Mouse (Mus musculus) embryonic facial prominence, embryonic 13.5 days (tissue): ENCODE data around the gene Pltp. TPM values are rescaled to one million over a fixed set of nuclear protein-coding genes. Genes with fewer than 3 reads are reported as not detected.

Experiments
- ATAC-seq: fragments of 200-750 bp; cut with Nextera tagmentation; 2 replicates; pipeline ENCODE4 v1.8.0; 2017; ENCODE audit warnings: low read depth; ENCODE audit not compliant: insufficient number of reproducible peaks, insufficient read depth, low FRiP score, low TSS enrichment
- H3K27ac ChIP-seq: fragments of 300-500 bp; sonication (generic); 2 replicates; pipeline ENCODE4 v1.5.1; 2015; ENCODE audit warnings: moderate library complexity, mild to moderate bottlenecking, inconsistent platforms
- H3K27me3 ChIP-seq: fragments of 300-500 bp; sonication (generic); 2 replicates; pipeline ENCODE4 v1.6.1; 2015; ENCODE audit warnings: mild to moderate bottlenecking, inconsistent platforms
- H3K36me3 ChIP-seq: fragments of 300-500 bp; sonication (generic); 2 replicates; pipeline ENCODE4 v1.6.1; 2015; ENCODE audit warnings: mild to moderate bottlenecking, inconsistent platforms
- H3K4me1 ChIP-seq: fragments of 300-500 bp; sonication (generic); 2 replicates; pipeline ENCODE4 v1.6.1; 2015; ENCODE audit warnings: inconsistent platforms
- H3K4me2 ChIP-seq: fragments of 300-500 bp; sonication (generic); 2 replicates; pipeline ENCODE4 v1.6.1; 2015; ENCODE audit warnings: moderate library complexity, mild to moderate bottlenecking, inconsistent platforms
- H3K4me3 ChIP-seq: fragments of 300-500 bp; sonication (generic); 2 replicates; pipeline ENCODE4 v1.5.1; 2015; ENCODE audit warnings: mild to moderate bottlenecking, inconsistent platforms
- H3K9ac ChIP-seq: fragments of 300-500 bp; sonication (generic); 2 replicates; pipeline ENCODE4 v1.6.1; 2015; ENCODE audit warnings: mild to moderate bottlenecking, inconsistent platforms
- H3K9me3 ChIP-seq: fragments of 300-500 bp; sonication (generic); 2 replicates; pipeline ENCODE4 v1.6.1; 2016; ENCODE audit warnings: inconsistent platforms
- WGBS: fragments of 180-500 bp; shearing (Covaris S2); methylation state at CpG from one replicate; pipeline ENCODE4 v1.1.7; 2015; ENCODE audit warnings: mixed read lengths; 5-methylcytosine and 5-hydroxymethylcytosine counted together
- polyA plus RNA-seq: library from polyadenylated mRNA; unstranded; fragments of >200 nt; fragmentation: Nextera tagmentation; extraction: Ambion mirVana; gene quantifications from 2 replicates; pipeline ENCODE4 v1.2.1, GENCODE M21; 2015

Gene Pltp
- polyA plus RNA-seq, 1 experiment from 2014 or later = 69.8 TPM

DNA sequence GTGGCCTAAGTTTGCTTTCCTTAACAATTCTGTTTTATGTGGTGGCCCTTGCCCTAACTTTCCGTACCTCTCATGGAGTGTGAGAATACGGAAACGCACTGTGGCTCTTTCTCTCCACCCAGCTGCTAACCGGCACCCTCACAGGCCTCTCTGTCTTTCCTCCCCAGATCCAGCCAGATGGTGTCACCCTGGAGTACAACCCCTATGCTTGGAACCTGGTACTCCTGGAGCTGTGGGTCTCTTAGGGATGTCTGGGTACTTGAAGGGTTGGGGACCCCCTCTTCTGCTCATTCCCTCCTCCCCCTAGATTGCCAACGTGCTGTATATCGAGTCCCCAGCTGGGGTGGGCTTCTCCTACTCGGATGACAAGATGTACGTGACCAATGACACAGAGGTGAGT is 23.0 kb downstream of the Pltp start:
- Histone ChIP-seq H3K27ac (no peak overlapping the region), H3K9me3 (no peaks in the 10 kb centered on the region), H3K4me3 (peak overlapping the region; percentile 64), H3K4me2 (peak overlapping the region; percentile 85), H3K9ac (peak overlapping the region; percentile 86), H3K36me3 (peaks cover 35% of the 10 kb centered on the region), H3K4me1 (peaks cover 17% of the 10 kb centered on the region), H3K27me3 (no peaks in the 10 kb centered on the region)
- ATAC-seq = no peak
- WGBS = 39% methylated on average over 8 of the region's 8 CpGs

DNA sequence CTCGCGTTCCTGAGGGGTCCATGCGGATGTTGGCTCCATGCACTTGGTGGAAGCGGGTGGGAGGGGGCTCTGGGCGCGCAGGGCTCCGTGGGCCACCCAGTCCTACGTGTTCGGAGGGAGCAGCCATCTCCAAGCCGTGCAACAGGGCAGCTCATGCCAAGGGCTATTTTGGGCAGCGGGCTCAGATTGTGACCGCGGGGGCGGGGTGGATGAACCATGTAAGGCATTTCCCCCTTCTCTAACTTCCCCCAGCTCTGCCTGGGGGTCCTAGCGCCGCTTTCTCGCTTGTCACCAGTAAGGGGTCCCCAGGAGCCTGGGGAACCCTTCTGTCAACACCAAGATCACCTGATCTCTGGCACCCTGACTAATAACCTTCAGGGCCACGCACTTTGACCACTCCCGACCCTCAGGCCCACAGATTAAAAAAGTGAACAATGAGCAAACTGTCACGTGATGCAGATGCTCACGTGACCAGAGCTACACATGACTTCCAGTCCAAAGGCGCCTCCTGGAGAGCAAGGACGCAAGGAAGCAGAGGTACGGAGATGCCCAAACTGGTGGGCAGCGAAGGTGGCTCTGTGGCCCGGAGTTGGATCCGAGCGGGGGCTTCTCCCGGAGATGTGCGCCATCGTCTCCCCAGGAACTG is 24.1 kb downstream of the Pltp start, which contains the start of gene Neurl2:
Gene Neurl2, minus strand, starts transcription at position 143 of the 646 bp plus-strand sequence.
- H3K4me2 ChIP-seq = peak within 1 kb of the TSS; percentile 85
- H3K9ac ChIP-seq = peak within 1 kb of the TSS; percentile 86
- under 1% methylated on average over 31 of the region's 31 CpGs for WGBS
- H3K4me1 ChIP-seq = peaks cover 17% of the 10 kb centered on the region
- H3K4me3 ChIP-seq = peak within 1 kb of the TSS; percentile 64
- ATAC-seq = peak; percentile 72
- peaks cover 30% of the 10 kb centered on the region for H3K36me3 ChIP-seq
- no peaks in the 10 kb centered on the region for H3K27me3 ChIP-seq
- no peaks in the 10 kb centered on the region for H3K9me3 ChIP-seq
- H3K27ac ChIP-seq = peak within 1 kb of the TSS; percentile 85

DNA sequence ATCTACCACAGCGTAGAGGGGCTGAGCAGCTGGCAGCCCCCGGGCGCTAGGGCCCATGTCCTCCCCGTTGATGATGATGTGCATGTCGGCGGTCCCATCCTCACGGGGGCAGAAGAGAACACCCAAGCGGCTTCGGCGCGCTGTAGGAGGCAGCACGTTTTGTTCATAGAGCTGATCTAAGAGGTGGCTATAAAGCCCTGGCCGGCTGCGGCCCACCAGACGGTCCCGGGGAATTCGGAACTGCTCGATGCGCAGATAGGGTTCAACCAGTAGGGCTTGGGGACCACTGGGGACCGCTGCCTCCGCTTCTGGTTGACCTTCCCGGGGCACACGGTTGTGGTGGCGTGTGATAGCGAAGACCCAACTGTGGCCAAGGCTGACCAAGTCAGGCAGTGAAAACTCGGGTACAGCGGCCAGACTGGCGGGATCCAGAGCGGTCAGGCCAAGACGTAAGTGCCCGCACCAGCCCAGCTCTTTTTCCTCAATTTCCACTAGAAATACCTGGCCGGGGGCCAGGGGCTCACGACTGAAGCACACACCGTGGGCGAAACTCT is 24.7 kb downstream of the Pltp start, which contains the start of gene Ctsa:
Gene Ctsa, plus strand, starts transcription at position 126 of the 554 bp plus-strand sequence.
- Histone ChIP-seq H3K27me3 (no peaks in the 10 kb centered on the region), H3K9ac (peak within 1 kb of the TSS; percentile 86), H3K27ac (peak within 1 kb of the TSS; percentile 85), H3K4me2 (peak within 1 kb of the TSS; percentile 85), H3K4me3 (peak within 1 kb of the TSS; percentile 64), H3K9me3 (no peaks in the 10 kb centered on the region), H3K4me1 (peaks cover 17% of the 10 kb centered on the region), H3K36me3 (peaks cover 30% of the 10 kb centered on the region)
- WGBS = under 1% methylated on average over 35 of the region's 35 CpGs
- ATAC-seq = peak; percentile 59; the same call in 1 of the 2 replicates

DNA sequence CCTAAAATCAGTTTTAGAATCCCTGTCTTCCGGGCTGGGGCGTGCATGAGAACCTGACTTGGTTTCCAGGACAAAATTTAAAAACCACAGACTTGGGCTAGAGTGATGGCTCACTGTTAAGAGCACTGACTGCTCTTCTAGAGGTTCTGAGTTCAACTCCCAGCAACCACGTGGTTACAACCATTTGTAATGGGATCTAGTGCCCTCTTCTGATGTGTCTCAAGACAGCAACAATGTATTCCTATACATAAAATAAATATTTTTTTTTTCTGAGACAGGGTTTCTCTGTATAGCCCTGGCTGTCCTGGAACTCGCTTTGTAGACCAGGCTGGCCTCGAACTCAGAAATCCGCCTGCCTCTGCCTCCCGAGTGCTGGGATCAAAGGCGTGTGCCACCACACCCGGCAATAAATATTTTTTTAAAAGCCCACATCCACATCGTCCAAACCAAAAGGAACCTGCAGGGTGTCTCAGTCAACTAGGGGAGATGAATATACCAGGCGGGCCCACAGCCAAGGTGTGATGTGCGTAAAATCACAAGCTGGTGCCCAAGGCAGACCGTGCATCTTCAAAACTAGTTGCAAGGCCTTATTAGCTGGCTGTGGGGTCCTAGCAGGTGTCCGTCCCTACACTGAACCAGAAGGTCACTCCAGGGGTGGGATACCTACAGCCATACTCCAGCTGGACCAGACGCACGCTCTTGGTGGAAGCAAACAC is 25.3 kb downstream of the Pltp start:
- Histone ChIP-seq H3K4me2 (peak overlapping the region; percentile 85), H3K4me3 (peak overlapping the region; percentile 64), H3K27me3 (no peaks in the 10 kb centered on the region), H3K9ac (peak overlapping the region; percentile 86), H3K9me3 (no peaks in the 10 kb centered on the region), H3K36me3 (peaks cover 33% of the 10 kb centered on the region), H3K27ac (peak overlapping the region; percentile 85), H3K4me1 (peaks cover 17% of the 10 kb centered on the region)
- 62% methylated on average over 16 of the region's 16 CpGs for WGBS
- ATAC-seq = no peak

DNA sequence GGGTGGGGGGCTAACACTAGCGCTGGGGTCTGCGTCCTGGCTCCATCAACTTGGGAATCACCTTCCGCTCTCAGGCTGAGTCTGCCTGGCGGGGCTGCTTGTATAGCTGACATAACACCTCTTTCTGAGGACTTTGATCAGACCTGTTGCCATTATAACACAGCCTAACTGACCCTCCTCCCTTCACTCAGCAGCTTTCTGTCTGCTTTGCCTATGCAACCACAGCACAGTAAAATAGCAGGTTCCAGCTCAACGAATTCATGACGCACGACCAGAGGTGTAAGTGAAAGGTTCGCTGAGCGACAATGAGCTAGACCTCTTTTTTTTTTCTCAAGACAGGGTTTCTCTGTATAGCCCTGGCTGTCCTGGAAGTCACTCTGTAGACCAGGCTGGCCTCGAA is 26.5 kb downstream of the Pltp start:
- no peak for ATAC-seq
- H3K4me1 ChIP-seq = peaks cover 17% of the 10 kb centered on the region
- no peaks in the 10 kb centered on the region for H3K9me3 ChIP-seq
- H3K4me2 ChIP-seq = no peak overlapping the region
- 87% methylated on average over 10 of the region's 10 CpGs for WGBS
- no peak overlapping the region for H3K4me3 ChIP-seq
- H3K27ac ChIP-seq = no peak overlapping the region
- H3K9ac ChIP-seq = no peak overlapping the region
- no peaks in the 10 kb centered on the region for H3K27me3 ChIP-seq
- peaks cover 34% of the 10 kb centered on the region for H3K36me3 ChIP-seq

DNA sequence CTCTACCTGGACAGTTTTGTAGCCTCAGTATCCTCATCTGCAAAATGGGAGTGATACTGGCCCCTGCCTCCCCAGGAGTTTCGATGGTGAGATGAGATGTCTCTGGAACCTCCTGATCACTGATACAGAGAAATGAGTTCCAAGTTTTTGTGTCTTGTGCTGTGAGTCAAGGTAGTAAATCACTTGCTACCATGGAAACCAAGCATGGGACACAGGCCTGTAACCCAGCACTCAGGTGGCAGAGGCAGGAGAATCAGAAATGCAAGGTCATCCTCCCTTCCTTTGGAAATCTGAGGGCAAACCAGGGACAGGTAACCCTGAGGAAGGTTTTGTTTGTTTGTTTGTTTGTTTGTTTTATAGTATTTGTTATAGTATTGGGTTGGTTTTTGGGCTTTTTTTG is 28.4 kb downstream of the Pltp start:
- ATAC-seq = no peak
- H3K36me3 ChIP-seq = peaks cover 45% of the 10 kb centered on the region
- 94% methylated on average over 1 of the region's 1 CpGs for WGBS
- peaks cover 7% of the 10 kb centered on the region for H3K4me1 ChIP-seq
- H3K27ac ChIP-seq = no peak overlapping the region
- no peaks in the 10 kb centered on the region for H3K9me3 ChIP-seq
- no peaks in the 10 kb centered on the region for H3K27me3 ChIP-seq
- H3K4me3 ChIP-seq = no peak overlapping the region
- H3K4me2 ChIP-seq = no peak overlapping the region
- no peak overlapping the region for H3K9ac ChIP-seq

DNA sequence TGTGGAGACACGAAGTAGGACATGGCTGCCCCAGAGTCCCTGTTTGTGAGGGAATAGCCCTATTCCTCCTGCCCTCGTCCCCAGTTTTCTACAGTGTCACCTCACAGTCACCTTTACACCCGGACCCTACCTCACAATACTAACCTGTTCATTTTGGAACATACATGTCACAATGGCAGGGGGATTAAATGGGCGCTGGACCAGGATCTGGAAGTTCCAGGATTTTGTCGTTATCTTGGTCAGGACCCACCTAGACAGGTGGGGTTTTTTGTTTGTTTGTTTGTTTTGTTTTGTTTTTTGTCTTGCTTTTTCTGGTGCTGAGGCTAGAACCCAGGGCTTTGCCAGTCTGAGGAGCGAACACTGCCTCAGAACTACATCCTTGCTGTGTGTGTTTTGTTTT is 29.1 kb downstream of the Pltp start, which contains the start of gene Spata25:
Gene Spata25, minus strand, starts transcription at position 101 of the 400 bp plus-strand sequence.
- H3K9me3 ChIP-seq = no peaks in the 10 kb centered on the region
- no peak within 1 kb of the TSS for H3K4me2 ChIP-seq
- ATAC-seq = no peak
- H3K27ac ChIP-seq = no peak within 1 kb of the TSS
- 88% methylated on average over 6 of the region's 6 CpGs for WGBS
- peaks cover 45% of the 10 kb centered on the region for H3K36me3 ChIP-seq
- peaks cover 12% of the 10 kb centered on the region for H3K4me1 ChIP-seq
- H3K27me3 ChIP-seq = no peaks in the 10 kb centered on the region
- H3K4me3 ChIP-seq = no peak within 1 kb of the TSS
- H3K9ac ChIP-seq = no peak within 1 kb of the TSS

DNA sequence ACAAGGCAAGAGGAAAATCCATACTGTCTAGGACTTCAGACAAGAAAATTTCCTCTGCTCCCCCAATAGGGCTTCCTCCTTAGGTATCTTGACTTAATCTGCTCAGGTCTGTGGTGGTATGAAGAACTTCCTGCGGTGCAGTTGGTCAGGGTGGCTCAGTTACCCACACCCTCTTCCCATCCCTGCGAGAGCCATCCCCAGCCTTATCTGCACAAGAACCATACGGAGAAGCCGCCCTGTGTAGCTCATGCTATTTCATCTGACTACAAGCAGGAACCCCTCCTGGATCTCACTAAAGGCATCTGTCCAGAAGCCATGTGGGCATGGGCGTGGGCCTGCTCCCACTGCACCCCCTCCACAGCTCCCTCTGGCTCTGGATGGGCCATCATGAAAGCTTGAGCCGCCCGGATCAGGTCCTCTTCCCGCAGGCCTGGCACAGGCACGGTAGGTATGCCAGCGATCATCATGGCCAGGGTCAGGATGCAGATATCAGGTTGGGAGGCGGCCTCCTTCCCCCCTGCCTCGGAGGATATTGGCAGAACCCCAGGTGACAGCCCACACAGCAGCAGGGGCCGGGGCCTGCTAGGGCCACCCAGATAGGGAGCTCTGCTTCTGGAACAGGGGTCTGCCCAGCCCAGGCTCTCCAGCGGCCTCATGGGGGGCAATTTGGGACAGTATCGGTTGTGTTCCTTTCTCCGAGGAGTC is 30.2 kb downstream of the Pltp start:
- H3K9ac ChIP-seq = no peak overlapping the region
- no peak overlapping the region for H3K27ac ChIP-seq
- H3K4me2 ChIP-seq = no peak overlapping the region
- no peak for ATAC-seq
- peaks cover 45% of the 10 kb centered on the region for H3K36me3 ChIP-seq
- H3K4me3 ChIP-seq = no peak overlapping the region
- peaks cover 11% of the 10 kb centered on the region for H3K4me1 ChIP-seq
- 84% methylated on average over 16 of the region's 16 CpGs for WGBS
- H3K27me3 ChIP-seq = no peaks in the 10 kb centered on the region
- no peaks in the 10 kb centered on the region for H3K9me3 ChIP-seq

DNA sequence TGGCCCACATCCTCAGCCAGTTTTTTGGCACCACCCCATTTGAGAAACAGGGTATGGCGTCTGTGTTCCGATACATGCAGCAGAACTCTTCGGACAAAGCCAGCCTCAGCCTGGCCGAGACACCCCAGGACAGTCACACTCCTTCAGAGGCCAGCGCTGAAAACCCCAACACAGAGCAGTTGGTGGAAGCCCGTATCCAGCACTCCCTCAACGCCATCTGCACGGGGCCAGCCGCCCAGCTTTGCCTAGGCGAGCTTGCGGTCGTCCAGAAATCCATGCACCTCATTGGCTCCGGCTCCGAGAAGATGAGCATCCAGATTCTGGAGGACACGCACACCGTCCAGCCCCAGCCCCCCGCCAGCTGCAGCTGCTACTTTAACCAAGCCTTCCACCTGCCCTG is 32.0 kb downstream of the Pltp start:
- peaks cover 13% of the 10 kb centered on the region for H3K4me1 ChIP-seq
- 92% methylated on average over 17 of the region's 17 CpGs for WGBS
- no peaks in the 10 kb centered on the region for H3K9me3 ChIP-seq
- H3K27me3 ChIP-seq = no peaks in the 10 kb centered on the region
- no peak overlapping the region for H3K4me3 ChIP-seq
- 0 out of 2 replicates have a peak overlapping the region, but pooled peaks have one; percentile 3 for H3K9ac ChIP-seq
- H3K27ac ChIP-seq = no peak overlapping the region
- no peak overlapping the region for H3K4me2 ChIP-seq
- H3K36me3 ChIP-seq = peaks cover 58% of the 10 kb centered on the region
- no peak for ATAC-seq

DNA sequence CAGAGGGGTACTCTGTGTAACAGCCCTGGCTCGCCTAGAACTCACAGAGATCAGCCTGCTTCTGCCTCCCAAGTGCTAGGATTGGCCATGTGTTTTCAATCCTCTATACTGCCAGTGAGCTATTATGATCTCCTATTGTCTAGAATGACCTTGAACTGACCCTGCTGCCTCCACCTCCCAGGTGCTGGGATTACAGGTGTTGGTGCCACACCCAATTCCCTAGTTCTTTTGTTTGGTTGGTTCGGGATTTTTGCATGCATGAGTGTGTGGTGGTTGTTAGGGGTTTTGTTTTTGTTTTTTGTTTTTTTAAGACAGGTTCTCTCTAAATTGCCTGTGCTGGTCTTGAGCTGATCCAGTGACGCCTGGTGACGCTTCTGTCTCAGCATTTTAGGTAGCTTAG is 33.5 kb downstream of the Pltp start:
- H3K4me2 ChIP-seq = peak overlapping the region; percentile 68
- H3K4me1 ChIP-seq = peaks cover 13% of the 10 kb centered on the region
- H3K36me3 ChIP-seq = peaks cover 62% of the 10 kb centered on the region
- H3K9ac ChIP-seq = no peak overlapping the region
- ATAC-seq = no peak
- 0 out of 2 replicates have a peak overlapping the region, but pooled peaks have one; percentile 80 for H3K4me3 ChIP-seq
- no peaks in the 10 kb centered on the region for H3K9me3 ChIP-seq
- 91% methylated on average over 4 of the region's 4 CpGs for WGBS
- no peaks in the 10 kb centered on the region for H3K27me3 ChIP-seq
- no peak overlapping the region for H3K27ac ChIP-seq

DNA sequence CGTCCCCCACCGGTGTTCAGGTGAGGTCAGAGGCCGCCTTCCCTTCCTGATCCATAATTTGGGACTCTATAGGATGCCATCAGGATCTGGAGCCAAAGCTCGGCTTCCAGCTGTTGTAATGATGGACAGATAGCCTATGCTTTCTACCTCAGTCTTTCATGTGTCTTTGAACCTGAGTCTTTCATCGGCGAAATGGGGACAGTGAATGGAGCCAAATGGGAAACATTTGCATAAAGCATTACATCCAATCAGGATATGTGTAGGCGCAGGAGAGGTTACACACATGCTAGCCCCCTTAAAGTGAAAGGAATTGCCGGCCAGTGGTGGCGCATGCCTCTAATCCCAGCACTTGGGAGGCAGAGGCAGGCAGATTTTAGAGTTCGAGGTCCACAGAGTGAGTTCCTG is 34.3 kb downstream of the Pltp start:
- peaks cover 13% of the 10 kb centered on the region for H3K4me1 ChIP-seq
- H3K4me3 ChIP-seq = peak overlapping the region; percentile 80
- H3K9ac ChIP-seq = peak overlapping the region; percentile 81
- 4% methylated on average over 10 of the region's 10 CpGs for WGBS
- H3K27me3 ChIP-seq = no peaks in the 10 kb centered on the region
- peak; percentile 22; the same call in 1 of the 2 replicates for ATAC-seq
- H3K4me2 ChIP-seq = peak overlapping the region; percentile 68
- no peaks in the 10 kb centered on the region for H3K9me3 ChIP-seq
- peak overlapping the region; percentile 89 for H3K27ac ChIP-seq
- peaks cover 56% of the 10 kb centered on the region for H3K36me3 ChIP-seq
